In the genomic region with DNA sequence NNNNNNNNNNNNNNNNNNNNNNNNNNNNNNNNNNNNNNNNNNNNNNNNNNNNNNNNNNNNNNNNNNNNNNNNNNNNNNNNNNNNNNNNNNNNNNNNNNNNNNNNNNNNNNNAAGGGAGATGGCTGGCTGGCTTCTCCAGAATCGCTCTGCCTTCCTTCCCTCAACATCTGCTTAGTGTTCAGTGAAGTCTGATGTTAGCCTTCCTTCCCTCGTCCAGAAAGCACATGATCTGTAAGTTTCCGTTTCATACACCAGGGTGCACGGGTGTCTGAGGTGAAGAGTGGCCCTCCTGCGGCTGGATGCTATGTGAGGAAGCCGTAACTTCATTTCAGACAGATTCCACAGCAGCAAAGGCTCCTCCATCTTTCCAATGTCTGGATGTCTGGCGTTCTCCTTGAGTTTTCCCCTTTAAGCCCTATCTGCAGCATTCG, we compare ENCODE assay signal across 8 mouse cellular contexts. TPM values are rescaled to one million over a fixed set of nuclear protein-coding genes. Genes with fewer than 3 reads are reported as not detected.
DNase-seq lines count a peak whose midpoint lies in the region; ATAC-seq and TF ChIP-seq lines count a peak whose summit lies in the region.
"Had no signal": no experiment of that assay in that cellular context is flagged by ENCODE, and none has a peak within 500 bp of the region (broad histone marks: within the 10 kb centered on the region; RNA-seq: fewer than 3 reads in every experiment).

No protein-coding gene starts in this region.

- no peaks in the 10 kb centered on the region for H3K27me3 ChIP-seq in lung, embryonic 14.5 days (ENCODE audit: insufficient read depth, low read length)
- H3K27me3 ChIP-seq in embryonic facial prominence, embryonic 10.5 days (replicated peaks; ENCODE audit: low read depth, poor library complexity, severe bottlenecking): no peaks in the 10 kb centered on the region
- no peaks in the 10 kb centered on the region for H3K27me3 ChIP-seq in intestine, embryonic 16.5 days (replicated peaks; ENCODE audit: control insufficient read depth, insufficient read depth, low read length)
- no peaks in the 10 kb centered on the region for H3K27me3 ChIP-seq in stomach, embryonic 15.5 days (replicated peaks)
- H3K27me3 ChIP-seq in midbrain, embryonic 16.5 days (ENCODE audit: control insufficient read depth, insufficient read depth, low read depth, low read length): no peaks in the 10 kb centered on the region

- peaks cover 4% of the 10 kb centered on the region; the same call in 1 of the 2 replicates for H3K4me1 ChIP-seq in lung, embryonic 14.5 days (ENCODE audit: insufficient read depth)
- H3K4me1 ChIP-seq in embryonic facial prominence, embryonic 10.5 days: peaks cover 29% of the 10 kb centered on the region
- peaks cover 16% of the 10 kb centered on the region for H3K4me1 ChIP-seq in intestine, embryonic 16.5 days (ENCODE audit: control insufficient read depth, insufficient read depth, low read length)
- H3K4me1 ChIP-seq in stomach, embryonic 15.5 days: 0 out of 2 replicates have a peak, but pooled peaks cover 14% of the 10 kb centered on the region
- H3K4me1 ChIP-seq in midbrain, embryonic 16.5 days (ENCODE audit: control insufficient read depth, insufficient read depth, low read length): peaks cover 4% of the 10 kb centered on the region; the same call in 1 of the 2 replicates

- TF ChIP-seq CTCF in lung, embryonic 14.5 days (IDR thresholded peaks at IDR 0.05; ENCODE audit: low read depth): no peak

- H3K9ac ChIP-seq in lung, embryonic 14.5 days: no peak overlapping the region
- no peak overlapping the region for H3K9ac ChIP-seq in intestine, embryonic 16.5 days (ENCODE audit: low read depth, low read length)
- no peak overlapping the region for H3K9ac ChIP-seq in stomach, embryonic 15.5 days
- no peak overlapping the region for H3K9ac ChIP-seq in midbrain, embryonic 16.5 days (ENCODE audit: low read depth, low read length)

- peak overlapping the region; percentile 50 for H3K4me2 ChIP-seq in lung, embryonic 14.5 days
- peak overlapping the region; percentile 43 for H3K4me2 ChIP-seq in intestine, embryonic 16.5 days (ENCODE audit: low read depth, low read length)
- H3K4me2 ChIP-seq in stomach, embryonic 15.5 days: peak overlapping the region; percentile 30; the same call in 1 of the 2 replicates
- no peak overlapping the region for H3K4me2 ChIP-seq in midbrain, embryonic 16.5 days (ENCODE audit: low read length)

- no peaks in the 10 kb centered on the region for H3K9me3 ChIP-seq in lung, embryonic 14.5 days (ENCODE audit: low read depth, low read length)
- no peaks in the 10 kb centered on the region for H3K9me3 ChIP-seq in embryonic facial prominence, embryonic 10.5 days
- H3K9me3 ChIP-seq in intestine, embryonic 16.5 days (ENCODE audit: control insufficient read depth, low read length): no peaks in the 10 kb centered on the region; the same call in 1 of the 2 replicates
- no peaks in the 10 kb centered on the region for H3K9me3 ChIP-seq in stomach, embryonic 15.5 days
- H3K9me3 ChIP-seq in midbrain, embryonic 16.5 days (replicated peaks; ENCODE audit: control insufficient read depth, low read length, poor library complexity, severe bottlenecking): no peaks in the 10 kb centered on the region

- no peak for DNase-seq in lung, embryonic 14.5 days
- DNase-seq in lung, postnatal 36 days: no peak
- DNase-seq in embryonic facial prominence, embryonic 10.5 days (ENCODE audit: low spot score): no peak
- DNase-seq in cerebellum, postnatal 14 days: no peak
- DNase-seq: kidney, adult 18-20 months had no signal

- H3K36me3 ChIP-seq in lung, embryonic 14.5 days (ENCODE audit: insufficient read depth): no peaks in the 10 kb centered on the region
- H3K36me3 ChIP-seq in embryonic facial prominence, embryonic 10.5 days (replicated peaks): no peaks in the 10 kb centered on the region
- no peaks in the 10 kb centered on the region for H3K36me3 ChIP-seq in intestine, embryonic 16.5 days (ENCODE audit: control insufficient read depth, insufficient read depth, low read length)
- H3K36me3 ChIP-seq in stomach, embryonic 15.5 days: no peaks in the 10 kb centered on the region
- no peaks in the 10 kb centered on the region for H3K36me3 ChIP-seq in midbrain, embryonic 16.5 days (ENCODE audit: control insufficient read depth, insufficient read depth, low read length)

- H3K4me3 ChIP-seq in lung, embryonic 14.5 days (ENCODE audit: low read depth, low read length): no peak overlapping the region
- H3K4me3 ChIP-seq in embryonic facial prominence, embryonic 10.5 days: no peak overlapping the region
- 0 out of 2 replicates have a peak overlapping the region, but pooled peaks have one; percentile 8 for H3K4me3 ChIP-seq in intestine, embryonic 16.5 days (ENCODE audit: low read length)
- H3K4me3 ChIP-seq in stomach, embryonic 15.5 days (replicated peaks): no peak overlapping the region
- H3K4me3 ChIP-seq in midbrain, embryonic 16.5 days (ENCODE audit: low read depth, low read length): no peak overlapping the region

- H3K27ac ChIP-seq in lung, embryonic 14.5 days (ENCODE audit: low read depth): no peak overlapping the region
- 0 out of 2 replicates have a peak overlapping the region, but pooled peaks have one; percentile 12 for H3K27ac ChIP-seq in embryonic facial prominence, embryonic 10.5 days (replicated peaks)
- peak overlapping the region; percentile 67 for H3K27ac ChIP-seq in intestine, embryonic 16.5 days (ENCODE audit: low read length)
- peak overlapping the region; percentile 63; the same call in 1 of the 2 replicates for H3K27ac ChIP-seq in stomach, embryonic 15.5 days
- no peak overlapping the region for H3K27ac ChIP-seq in midbrain, embryonic 16.5 days (ENCODE audit: low read length)

- no peak for ATAC-seq in lung, embryonic 14.5 days (ENCODE audit: insufficient read depth)
- ATAC-seq in intestine, embryonic 16.5 days: peak; percentile 60
- ATAC-seq in stomach, embryonic 15.5 days (ENCODE audit: insufficient read depth, low FRiP score, low read depth): no peak
- no peak for ATAC-seq in midbrain, embryonic 16.5 days

- whole genome bisulfite sequencing in lung, embryonic 14.5 days: 59% methylated on average over 8 of the region's 8 CpGs
- WGBS in embryonic facial prominence, embryonic 10.5 days: 85% methylated on average over 8 of the region's 8 CpGs
- WGBS in intestine, embryonic 16.5 days: 49% methylated on average over 8 of the region's 8 CpGs
- WGBS in stomach, embryonic 15.5 days: 53% methylated on average over 8 of the region's 8 CpGs
- 83% methylated on average over 8 of the region's 8 CpGs for WGBS in midbrain, embryonic 16.5 days

RNA-seq across cellular contexts. Expression of gene Cyp2u1, which starts 32.1 kb away (rescaled TPM):
- polyA plus RNA-seq in lung, embryonic 14.5 days (2014; fragmentation: Nextera tagmentation; extraction: Ambion mirVana): 1.9 TPM in 2 replicates
- 0.69 and 1.5 TPM in 2 replicates for polyA plus RNA-seq in embryonic facial prominence, embryonic 10.5 days (2016; fragmentation: Nextera tagmentation; extraction: Ambion mirVana)
- polyA plus RNA-seq in intestine, embryonic 16.5 days (2015; fragmentation: Nextera tagmentation; extraction: Ambion mirVana): 9.7 and 11.4 TPM in 2 replicates
- 2.1 and 2.4 TPM in 2 replicates for polyA plus RNA-seq in stomach, embryonic 15.5 days (2015; fragmentation: Nextera tagmentation; extraction: Ambion mirVana)
- polyA plus RNA-seq in midbrain, embryonic 16.5 days (2015; fragmentation: Nextera tagmentation; extraction: Ambion mirVana): 7.7 and 8.1 TPM in 2 replicates

Comparison
In these comparisons a context has a peak if more than half of its experiments do, and no peak if none do; other contexts are left out.
1. H3K27ac ChIP-seq: peak in embryonic facial prominence, embryonic 10.5 days (single experiment), intestine, embryonic 16.5 days (single experiment) and stomach, embryonic 15.5 days (single experiment); none in lung, embryonic 14.5 days (single experiment) and midbrain, embryonic 16.5 days (single experiment).